Mouse (Mus musculus): ENCODE measurements around the gene Cask. TPM values are rescaled to one million over a fixed set of nuclear protein-coding genes. Genes with fewer than 3 reads are reported as not detected.

Cask gene
- polyA plus RNA-seq, 1 experiment from 2014 or later = 0.99 TPM

DNA sequence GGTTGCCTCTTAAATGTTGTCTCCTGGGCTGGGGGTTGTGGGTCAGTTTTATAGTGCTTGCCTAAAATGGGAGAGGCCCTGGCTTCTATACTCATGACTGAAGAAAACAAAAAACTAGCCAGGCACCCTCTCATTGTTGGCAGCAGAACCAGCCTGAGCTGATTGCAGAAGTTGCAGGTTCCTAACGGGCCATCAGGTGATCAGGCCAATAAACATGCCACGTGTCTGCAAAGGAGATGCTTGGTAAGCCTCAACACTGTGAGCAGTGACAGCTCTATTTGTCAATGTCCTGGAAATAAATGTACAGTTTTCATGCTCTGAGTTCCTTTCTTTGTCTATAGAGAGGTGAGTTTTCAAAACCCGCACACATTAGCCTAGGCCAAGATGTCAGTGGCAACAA, 362.2 kb downstream of the Cask start:
- Histone ChIP-seq H3K4me2 (no peak overlapping the region), H3K4me1 (replicated peaks) (peaks cover 17% of the 10 kb centered on the region), H3K27me3 (peaks cover 3% of the 10 kb centered on the region; the same call in 1 of the 2 replicates), H3K9ac (no peak overlapping the region), H3K4me3 (replicated peaks) (no peak overlapping the region), H3K27ac (no peak overlapping the region), H3K9me3 (replicated peaks) (no peaks in the 10 kb centered on the region), H3K36me3 (no peaks in the 10 kb centered on the region)
- WGBS (ENCODE audit: insufficient replicate concordance) = 66% methylated on average over 3 of the region's 3 CpGs
- no peak for DNase-seq
- no peak for ATAC-seq (ENCODE audit: low read depth)

GRCm38 (mm10) chrX:13484447-13484846, 366.7 kb downstream of the Cask start:
- Histone ChIP-seq H3K9me3 (replicated peaks) (no peaks in the 10 kb centered on the region), H3K4me2 (no peak overlapping the region), H3K27ac (no peak overlapping the region), H3K4me1 (replicated peaks) (peaks cover 2% of the 10 kb centered on the region), H3K27me3 (peaks cover 3% of the 10 kb centered on the region), H3K36me3 (no peaks in the 10 kb centered on the region), H3K9ac (no peak overlapping the region), H3K4me3 (replicated peaks) (no peak overlapping the region)
- DNase-seq (no peak), ATAC-seq (ENCODE audit: low read depth) (no peak)

GRCm38 (mm10) chrX:13482576-13482975, 368.6 kb downstream of the Cask start:
- WGBS (ENCODE audit: insufficient replicate concordance) = 54% methylated on average over 1 of the region's 1 CpGs
- no peak overlapping the region for H3K4me2 ChIP-seq
- H3K27ac ChIP-seq = no peak overlapping the region
- no peak overlapping the region for H3K9ac ChIP-seq
- DNase-seq (no peak), ATAC-seq (ENCODE audit: low read depth) (no peak)
- no peaks in the 10 kb centered on the region for H3K4me1 ChIP-seq (replicated peaks)
- H3K4me3 ChIP-seq (replicated peaks) = no peak overlapping the region
- no peaks in the 10 kb centered on the region for H3K9me3 ChIP-seq (replicated peaks)
- no peaks in the 10 kb centered on the region for H3K36me3 ChIP-seq
- H3K27me3 ChIP-seq = peaks cover 3% of the 10 kb centered on the region

- DNase-seq (no peak), ATAC-seq (ENCODE audit: low read depth) (no peak)
- no peaks in the 10 kb centered on the region; the same call in 1 of the 2 replicates for H3K27me3 ChIP-seq
Observed at GRCm38 (mm10) chrX:13479570-13479969, 371.6 kb downstream of the Cask start.

DNA sequence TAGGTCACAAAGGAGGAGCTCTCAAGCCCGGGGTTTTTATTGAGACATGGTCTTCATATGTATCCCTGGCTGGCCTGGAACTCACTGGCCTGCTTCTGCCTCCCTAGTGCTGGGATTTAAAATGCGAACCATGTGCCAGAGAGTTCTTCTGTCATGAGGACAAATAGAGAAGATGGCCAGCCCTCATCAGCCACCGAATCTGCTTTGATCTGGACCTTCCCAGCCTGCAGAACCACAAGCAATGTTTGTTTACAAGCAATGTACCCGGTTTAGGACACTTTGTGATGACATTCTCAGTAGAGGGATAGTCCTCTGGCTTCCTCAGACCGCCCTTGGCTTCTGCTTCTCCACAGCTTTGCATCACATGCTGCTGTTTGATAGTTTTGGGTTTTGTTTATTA, 372.9 kb downstream of the Cask start:
- Histone ChIP-seq H3K9me3 (replicated peaks) (no peaks in the 10 kb centered on the region), H3K4me2 (no peak overlapping the region), H3K4me1 (replicated peaks) (no peaks in the 10 kb centered on the region), H3K36me3 (no peaks in the 10 kb centered on the region), H3K9ac (no peak overlapping the region), H3K4me3 (replicated peaks) (no peak overlapping the region), H3K27ac (no peak overlapping the region), H3K27me3 (no peaks in the 10 kb centered on the region; the same call in 1 of the 2 replicates)
- ATAC-seq (ENCODE audit: low read depth) (no peak), DNase-seq (no peak)
- 50% methylated on average over 5 of the region's 5 CpGs for WGBS (ENCODE audit: insufficient replicate concordance)

More at GRCm38 (mm10) chrX:13479570-13479969, 371.6 kb downstream of the Cask start:
- Histone ChIP-seq H3K9ac (no peak overlapping the region), H3K4me3 (replicated peaks) (no peak overlapping the region), H3K36me3 (no peaks in the 10 kb centered on the region), H3K4me2 (no peak overlapping the region), H3K9me3 (replicated peaks) (no peaks in the 10 kb centered on the region), H3K27ac (no peak overlapping the region), H3K4me1 (replicated peaks) (no peaks in the 10 kb centered on the region)

DNA sequence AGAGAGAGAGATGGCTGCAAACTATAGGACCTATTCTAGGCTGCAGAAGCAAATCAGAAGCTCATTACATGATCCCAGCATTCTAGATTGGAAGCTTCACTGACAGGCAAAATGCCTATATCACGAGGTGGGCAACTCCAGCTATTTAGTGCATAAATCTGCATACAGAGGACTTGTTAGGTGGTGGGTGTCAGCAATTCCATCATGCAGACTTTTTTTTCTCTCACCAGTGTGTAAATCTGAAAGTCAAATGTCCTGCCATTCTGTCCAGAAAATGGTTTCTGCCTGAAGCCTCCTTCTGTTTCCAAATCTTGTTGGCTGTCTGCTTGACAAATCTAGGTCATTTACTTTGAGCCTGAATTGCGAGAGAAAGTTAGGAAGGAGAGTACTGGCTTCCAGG, 373.6 kb downstream of the Cask start:
- Histone ChIP-seq H3K4me1 (replicated peaks) (no peaks in the 10 kb centered on the region), H3K4me3 (replicated peaks) (no peak overlapping the region), H3K9ac (no peak overlapping the region), H3K4me2 (no peak overlapping the region), H3K27ac (no peak overlapping the region), H3K36me3 (no peaks in the 10 kb centered on the region), H3K27me3 (no peaks in the 10 kb centered on the region; the same call in 1 of the 2 replicates), H3K9me3 (replicated peaks) (no peaks in the 10 kb centered on the region)
- ATAC-seq (ENCODE audit: low read depth) = no peak
- no peak for DNase-seq
- WGBS (ENCODE audit: insufficient replicate concordance) = 43% methylated on average over 2 of the region's 2 CpGs

DNA sequence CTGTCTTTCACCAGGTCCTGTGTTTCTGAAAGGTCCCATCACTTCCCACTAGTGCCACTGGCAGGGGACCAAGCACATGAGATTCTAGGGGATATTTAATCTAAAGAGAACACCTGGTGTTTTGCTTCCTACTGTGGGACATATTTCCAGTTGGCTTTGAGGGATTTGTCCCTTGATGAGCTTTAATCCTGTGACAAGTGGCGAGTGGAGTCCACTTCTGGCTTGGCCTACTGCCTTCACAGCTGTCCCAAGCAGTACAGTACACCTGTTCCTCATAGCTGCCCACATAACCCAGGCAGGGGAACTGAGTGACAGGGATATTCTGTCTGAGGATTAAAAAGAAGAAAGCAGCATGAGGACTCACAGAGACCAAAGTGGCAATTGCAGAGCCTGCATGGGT, 375.8 kb downstream of the Cask start:
- no peaks in the 10 kb centered on the region; the same call in 1 of the 2 replicates for H3K27me3 ChIP-seq
- DNase-seq (no peak), ATAC-seq (ENCODE audit: low read depth) (no peak)
- H3K4me2 ChIP-seq = no peak overlapping the region
- no peaks in the 10 kb centered on the region for H3K4me1 ChIP-seq (replicated peaks)
- no peak overlapping the region for H3K9ac ChIP-seq
- no peaks in the 10 kb centered on the region for H3K9me3 ChIP-seq (replicated peaks)
- 48% methylated on average over 1 of the region's 1 CpGs for WGBS (ENCODE audit: insufficient replicate concordance)
- H3K36me3 ChIP-seq = no peaks in the 10 kb centered on the region
- H3K4me3 ChIP-seq (replicated peaks) = no peak overlapping the region
- H3K27ac ChIP-seq = no peak overlapping the region

DNA sequence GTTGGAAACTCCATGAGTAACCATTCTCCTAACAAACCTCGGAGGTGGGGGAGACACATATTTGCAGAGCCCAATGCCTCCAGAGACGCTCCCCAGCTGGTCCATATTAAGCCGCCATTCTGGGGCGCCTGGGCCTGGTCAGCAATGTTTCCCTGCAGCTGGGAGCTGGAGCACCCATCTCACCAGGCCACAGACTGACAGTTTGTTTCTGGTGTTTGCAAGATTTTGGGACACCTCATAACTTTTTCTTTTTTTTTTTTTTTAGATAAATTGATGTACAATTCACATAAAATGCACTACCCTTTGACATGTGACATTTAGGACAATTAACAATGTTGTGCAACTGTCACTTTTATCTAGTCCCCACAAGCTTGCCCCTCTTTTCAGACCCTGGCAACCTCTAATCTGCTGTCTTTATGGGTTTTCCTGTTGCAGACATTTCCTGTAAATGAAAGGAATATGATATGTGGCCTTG, 378.4 kb downstream of the Cask start:
- Histone ChIP-seq H3K27me3 (no peaks in the 10 kb centered on the region), H3K4me2 (no peak overlapping the region), H3K9me3 (replicated peaks) (no peaks in the 10 kb centered on the region), H3K4me3 (replicated peaks) (no peak overlapping the region), H3K27ac (no peak overlapping the region), H3K36me3 (no peaks in the 10 kb centered on the region), H3K4me1 (replicated peaks) (no peaks in the 10 kb centered on the region), H3K9ac (no peak overlapping the region)
- DNase-seq (no peak), ATAC-seq (ENCODE audit: low read depth) (no peak)
- WGBS (ENCODE audit: insufficient replicate concordance) = 64% methylated on average over 4 of the region's 4 CpGs

DNA sequence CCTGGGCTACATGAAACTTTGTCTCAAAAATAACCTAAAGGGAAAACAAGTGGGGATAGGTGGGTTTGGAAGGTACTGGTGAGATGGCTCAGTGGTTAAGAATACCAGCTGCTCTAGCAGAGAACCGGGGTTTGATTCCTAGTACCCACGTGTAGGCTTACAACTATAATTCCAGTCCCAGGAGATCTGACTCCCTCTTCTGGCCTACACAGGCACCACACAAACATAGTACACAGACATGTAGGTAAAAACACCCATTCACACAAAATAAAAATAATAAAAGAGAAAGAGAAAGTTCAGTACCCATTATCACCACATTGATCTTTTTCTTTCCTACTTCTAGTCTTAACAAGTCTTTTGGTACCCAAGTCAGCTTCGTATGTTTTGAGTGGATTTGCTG, 379.2 kb downstream of the Cask start:
- Histone ChIP-seq H3K36me3 (no peaks in the 10 kb centered on the region), H3K27me3 (no peaks in the 10 kb centered on the region), H3K4me1 (replicated peaks) (no peaks in the 10 kb centered on the region), H3K27ac (no peak overlapping the region), H3K4me3 (replicated peaks) (no peak overlapping the region), H3K9me3 (replicated peaks) (no peaks in the 10 kb centered on the region), H3K9ac (no peak overlapping the region), H3K4me2 (no peak overlapping the region)
- WGBS (ENCODE audit: insufficient replicate concordance) = 65% methylated on average over 3 of the region's 3 CpGs
- DNase-seq (no peak), ATAC-seq (ENCODE audit: low read depth) (no peak)

- Histone ChIP-seq H3K27ac (no peak overlapping the region), H3K36me3 (no peaks in the 10 kb centered on the region), H3K4me3 (replicated peaks) (no peak overlapping the region), H3K27me3 (no peaks in the 10 kb centered on the region), H3K9me3 (replicated peaks) (no peaks in the 10 kb centered on the region), H3K4me2 (no peak overlapping the region), H3K9ac (no peak overlapping the region), H3K4me1 (replicated peaks) (no peaks in the 10 kb centered on the region)
- no peak for ATAC-seq (ENCODE audit: low read depth)
- 54% methylated on average over 9 of the region's 9 CpGs for WGBS (ENCODE audit: insufficient replicate concordance)
- DNase-seq = no peak
Observed at GRCm38 (mm10) chrX:13469160-13470116, 381.7 kb downstream of the Cask start.

DNA sequence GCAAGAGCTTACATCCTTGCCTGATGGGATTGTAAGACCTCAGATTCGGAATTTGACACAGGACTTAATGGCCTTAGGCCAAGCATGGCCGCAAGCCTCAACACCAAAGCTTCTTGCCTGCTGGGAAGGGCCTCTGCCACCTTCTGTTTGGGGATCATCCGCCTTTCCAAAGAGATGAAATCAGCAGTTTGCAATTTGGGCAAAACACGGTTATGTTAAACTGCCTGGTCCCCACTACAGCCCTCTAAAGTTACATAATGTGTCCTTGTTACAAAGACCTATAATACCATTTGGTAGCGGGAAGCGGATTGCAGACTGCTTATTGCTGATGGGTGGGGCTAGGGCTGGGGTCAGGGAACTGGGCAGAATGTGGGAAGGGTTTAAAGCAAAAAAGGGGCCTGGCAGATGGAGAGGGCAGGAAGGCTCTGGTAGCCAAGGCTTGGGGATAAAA, 384.0 kb downstream of the Cask start:
- WGBS (ENCODE audit: insufficient replicate concordance) = 75% methylated on average over 6 of the region's 6 CpGs
- H3K9me3 ChIP-seq (replicated peaks) = no peaks in the 10 kb centered on the region

More for the DNA sequence above, 384.0 kb downstream of the Cask start:
- Histone ChIP-seq H3K27ac (no peak overlapping the region), H3K27me3 (no peaks in the 10 kb centered on the region), H3K36me3 (no peaks in the 10 kb centered on the region), H3K9ac (no peak overlapping the region), H3K4me3 (replicated peaks) (no peak overlapping the region), H3K4me2 (no peak overlapping the region), H3K4me1 (replicated peaks) (no peaks in the 10 kb centered on the region; the same call in 1 of the 2 replicates)
- DNase-seq = no peak
- ATAC-seq (ENCODE audit: low read depth) = no peak
